Mouse (Mus musculus) bone marrow, adult 2 months (tissue): ENCODE data around the gene Rbm4b.

Experiments used
- CTCF ChIP-seq: fragments of 200-500 bp; IDR thresholded peaks from 2 replicates; pipeline ENCODE4 v1.5.1; 2011; ENCODE audit warnings: low read length, control low read depth; ENCODE audit not compliant: control insufficient read depth, insufficient read depth
- POLR2A ChIP-seq: fragments of 200-500 bp; IDR thresholded peaks from 2 replicates; pipeline ENCODE4 v1.6.1; 2011; ENCODE audit warnings: low read depth, mild to moderate bottlenecking, control low read depth, low read length, borderline replicate concordance; ENCODE audit not compliant: control insufficient read depth

DNA sequence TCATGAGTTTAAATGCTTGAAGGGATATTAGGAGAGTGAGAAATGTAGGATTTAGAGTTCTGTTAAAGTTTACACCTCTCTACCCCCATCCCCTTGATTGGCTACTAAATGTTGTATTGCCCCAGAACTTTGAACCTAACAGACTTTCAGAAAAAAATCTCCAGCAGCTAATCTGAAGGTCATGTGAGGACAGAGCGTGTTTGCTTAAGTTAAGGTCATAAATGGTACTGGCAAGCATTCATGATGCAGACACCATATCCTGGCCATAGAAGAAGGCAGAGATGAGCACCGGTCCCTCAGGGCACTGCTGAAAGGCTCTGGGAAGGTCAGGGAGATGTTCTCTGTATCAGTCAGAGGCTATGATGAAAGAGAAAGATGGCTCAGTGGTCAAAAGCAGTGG, 39.0 kb upstream of the Rbm4b start:
- TF ChIP-seq CTCF (no peak), POLR2A (no peak)
